Mouse (Mus musculus) limb, embryonic 10.5 days (tissue): Measurements from ENCODE around the gene Cox7a2. TPM values are rescaled to one million over a fixed set of nuclear protein-coding genes. Genes with fewer than 3 reads are reported as not detected.

Experiments
- DNase-seq: peaks from one replicate; pipeline ENCODE4 v3.0.0-alpha.2; 2017; ENCODE audit warnings: low spot score
- H3K27ac ChIP-seq: fragments of 300-500 bp; sonication (generic); 2 replicates; pipeline ENCODE4 v1.5.1; 2016; ENCODE audit warnings: mild to moderate bottlenecking
- H3K27me3 ChIP-seq: fragments of 300-500 bp; sonication (generic); 2 replicates; pipeline ENCODE4 v1.6.1; 2016; ENCODE audit warnings: low read depth, mild to moderate bottlenecking; ENCODE audit not compliant: poor library complexity, severe bottlenecking
- H3K36me3 ChIP-seq: fragments of 300-500 bp; sonication (generic); 2 replicates; pipeline ENCODE4 v1.6.1; 2016; ENCODE audit warnings: mild to moderate bottlenecking, moderate library complexity
- H3K4me1 ChIP-seq: fragments of 300-500 bp; sonication (generic); 2 replicates; pipeline ENCODE4 v1.6.1; 2016
- H3K4me3 ChIP-seq: fragments of 300-500 bp; sonication (generic); 2 replicates; pipeline ENCODE4 v1.5.1; 2016; ENCODE audit warnings: mild to moderate bottlenecking, moderate library complexity
- H3K9me3 ChIP-seq: fragments of 300-500 bp; sonication (generic); replicated peaks from 2 replicates; pipeline ENCODE4 v1.6.1; 2016; ENCODE audit warnings: mild to moderate bottlenecking
- WGBS: fragments of 180-500 bp; shearing (Covaris S2); methylation state at CpG from one replicate; pipeline ENCODE4 v1.1.7; 2016; 5-methylcytosine and 5-hydroxymethylcytosine counted together
- polyA plus RNA-seq: library from polyadenylated mRNA; unstranded; fragments of >200 nt; fragmentation: Nextera tagmentation; extraction: Ambion mirVana; gene quantifications from 2 replicates; pipeline ENCODE4 v1.2.1, GENCODE M21; 2016

Cox7a2 gene
- polyA plus RNA-seq, 1 experiment from 2014 or later: 670 TPM

DNA sequence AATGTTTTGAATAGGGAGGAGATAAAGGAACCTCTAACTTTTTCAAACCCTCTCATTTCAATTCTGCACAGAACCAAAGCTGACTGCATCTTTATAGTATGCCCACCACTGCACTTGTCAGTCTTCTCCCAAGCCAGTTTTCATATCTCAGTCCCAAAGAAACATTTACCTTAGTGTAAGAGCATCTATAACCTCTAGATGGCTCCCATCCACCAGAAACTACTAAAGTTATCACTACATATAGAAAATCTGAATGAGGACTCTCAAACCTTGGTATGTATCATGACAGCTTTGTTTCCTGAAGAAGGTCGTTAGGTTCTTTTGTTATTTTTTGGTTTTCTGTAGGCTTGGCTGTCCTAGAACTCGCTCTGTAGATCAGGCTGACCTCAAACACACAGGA is 19.7 kb upstream of the Cox7a2 start:
- WGBS: 85% methylated on average over 2 of the region's 2 CpGs
- no peaks in the 10 kb centered on the region for H3K27me3 ChIP-seq
- DNase-seq: no peak
- no peak overlapping the region for H3K27ac ChIP-seq
- H3K9me3 ChIP-seq: no peaks in the 10 kb centered on the region
- no peak overlapping the region for H3K4me3 ChIP-seq
- peaks cover 12% of the 10 kb centered on the region for H3K36me3 ChIP-seq
- H3K4me1 ChIP-seq: no peaks in the 10 kb centered on the region

GRCm38 (mm10) chr9:79766991-79767545 is 7.4 kb upstream of the Cox7a2 start:
- Histone ChIP-seq H3K9me3 (no peaks in the 10 kb centered on the region), H3K27ac (no peak overlapping the region), H3K36me3 (peaks cover 11% of the 10 kb centered on the region; the same call in 1 of the 2 replicates), H3K4me1 (no peaks in the 10 kb centered on the region), H3K27me3 (no peaks in the 10 kb centered on the region), H3K4me3 (no peak overlapping the region)
- WGBS: 92% methylated on average over 5 of the region's 5 CpGs
- no peak for DNase-seq

DNA sequence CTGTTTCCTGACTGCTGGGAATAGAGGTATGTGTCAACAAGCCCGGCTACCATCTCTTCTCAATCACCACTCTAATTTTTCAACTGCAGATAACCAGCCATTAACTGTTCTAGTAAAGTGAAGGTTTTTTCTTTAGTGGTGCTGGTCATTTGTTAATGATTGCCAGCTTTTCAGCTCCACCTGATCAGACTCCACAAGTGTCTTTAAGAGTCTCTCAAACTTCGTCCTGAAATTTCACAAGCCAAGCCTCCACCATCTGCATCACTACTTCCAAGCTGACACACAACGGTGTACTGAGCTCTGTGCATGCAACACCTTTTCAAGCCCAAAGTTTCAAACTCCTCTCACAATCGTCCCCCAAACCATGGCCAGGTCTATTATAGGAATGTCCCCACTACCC is 5.7 kb upstream of the Cox7a2 start:
- Histone ChIP-seq H3K4me3 (no peak overlapping the region), H3K36me3 (peaks cover 2% of the 10 kb centered on the region; the same call in 1 of the 2 replicates), H3K4me1 (0 out of 2 replicates have a peak, but pooled peaks cover 2% of the 10 kb centered on the region), H3K9me3 (no peaks in the 10 kb centered on the region), H3K27ac (no peak overlapping the region), H3K27me3 (no peaks in the 10 kb centered on the region)
- WGBS: 87% methylated on average over 4 of the region's 4 CpGs
- DNase-seq: no peak

GRCm38 (mm10) chr9:79762519-79762918 is 2.8 kb upstream of the Cox7a2 start:
- no peak for DNase-seq
- Histone ChIP-seq H3K27me3 (no peaks in the 10 kb centered on the region), H3K9me3 (no peaks in the 10 kb centered on the region), H3K4me1 (peaks cover 10% of the 10 kb centered on the region), H3K27ac (no peak overlapping the region), H3K4me3 (no peak overlapping the region), H3K36me3 (peaks cover 6% of the 10 kb centered on the region)
- 84% methylated on average over 6 of the region's 6 CpGs for WGBS

GRCm38 (mm10) chr9:79760076-79760475 is 398 bp upstream of the Cox7a2 start:
- peak overlapping the region; percentile 94 for H3K27ac ChIP-seq
- WGBS: 12% methylated on average over 14 of the region's 14 CpGs
- peak overlapping the region; percentile 77 for H3K4me3 ChIP-seq
- H3K36me3 ChIP-seq: peaks cover 30% of the 10 kb centered on the region
- H3K9me3 ChIP-seq: no peaks in the 10 kb centered on the region
- peak; percentile 40 for DNase-seq
- H3K27me3 ChIP-seq: no peaks in the 10 kb centered on the region
- H3K4me1 ChIP-seq: peaks cover 10% of the 10 kb centered on the region

- no peak for DNase-seq
- no peaks in the 10 kb centered on the region for H3K9me3 ChIP-seq
- H3K27ac ChIP-seq: no peak overlapping the region
- no peak overlapping the region for H3K4me3 ChIP-seq
- H3K36me3 ChIP-seq: peaks cover 58% of the 10 kb centered on the region
- H3K4me1 ChIP-seq: peaks cover 8% of the 10 kb centered on the region
- H3K27me3 ChIP-seq: no peaks in the 10 kb centered on the region
- 93% methylated on average over 4 of the region's 4 CpGs for WGBS
Observed at GRCm38 (mm10) chr9:79755311-79755710, 4.4 kb downstream of the Cox7a2 start.

GRCm38 (mm10) chr9:79751846-79752245 is 7.8 kb downstream of the Cox7a2 start:
- Histone ChIP-seq H3K4me1 (no peaks in the 10 kb centered on the region), H3K27me3 (no peaks in the 10 kb centered on the region), H3K27ac (no peak overlapping the region), H3K4me3 (no peak overlapping the region), H3K36me3 (peaks cover 46% of the 10 kb centered on the region), H3K9me3 (no peaks in the 10 kb centered on the region)
- no peak for DNase-seq
- 61% methylated on average over 8 of the region's 8 CpGs for WGBS

DNA sequence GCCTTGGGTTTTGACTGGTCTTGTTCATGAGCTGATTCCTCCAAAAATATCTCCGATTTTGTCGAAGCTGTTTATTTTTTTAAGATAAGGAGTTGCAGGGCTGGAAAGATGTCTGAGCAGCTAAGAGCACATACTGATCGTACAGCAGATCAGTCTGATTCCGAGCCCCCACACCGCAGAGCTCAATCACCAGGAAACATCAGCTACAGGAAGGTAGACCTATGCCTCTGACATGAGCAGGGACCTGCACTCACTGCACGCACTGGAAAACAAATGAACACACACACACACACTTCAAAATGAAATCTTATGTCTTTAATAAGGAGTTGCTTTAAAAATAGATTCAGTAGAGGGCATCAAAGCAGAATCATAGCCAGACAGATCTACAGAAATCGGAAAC is 9.0 kb downstream of the Cox7a2 start:
- peaks cover 35% of the 10 kb centered on the region for H3K36me3 ChIP-seq
- no peak for DNase-seq
- WGBS: 89% methylated on average over 7 of the region's 7 CpGs
- no peak overlapping the region for H3K27ac ChIP-seq
- H3K4me3 ChIP-seq: no peak overlapping the region
- H3K4me1 ChIP-seq: no peaks in the 10 kb centered on the region
- no peaks in the 10 kb centered on the region for H3K27me3 ChIP-seq
- no peaks in the 10 kb centered on the region for H3K9me3 ChIP-seq

DNA sequence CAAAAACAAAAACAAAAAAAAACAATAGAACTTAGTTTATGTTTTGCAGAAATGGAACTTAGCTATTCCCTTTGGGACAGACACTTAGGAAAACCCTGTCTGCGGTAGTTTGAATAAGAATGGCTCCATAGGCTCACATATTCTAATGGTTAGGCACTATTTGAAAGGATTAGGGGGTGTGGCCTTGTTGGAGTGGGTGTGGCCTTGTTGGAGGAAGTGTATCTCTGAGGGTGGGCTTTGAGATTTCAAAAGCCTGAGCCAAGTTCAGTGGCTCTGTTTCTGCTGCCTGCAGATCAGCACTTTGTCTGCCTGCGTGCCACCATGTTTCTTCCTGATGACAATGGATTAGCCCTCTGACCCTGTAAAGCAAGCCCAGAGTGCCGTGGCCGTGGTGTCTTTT is 14.6 kb downstream of the Cox7a2 start:
- WGBS: 71% methylated on average over 4 of the region's 4 CpGs
- no peaks in the 10 kb centered on the region for H3K4me1 ChIP-seq
- no peaks in the 10 kb centered on the region for H3K27me3 ChIP-seq
- H3K27ac ChIP-seq: no peak overlapping the region
- H3K36me3 ChIP-seq: no peaks in the 10 kb centered on the region
- DNase-seq: no peak
- H3K4me3 ChIP-seq: no peak overlapping the region
- H3K9me3 ChIP-seq: no peaks in the 10 kb centered on the region

DNA sequence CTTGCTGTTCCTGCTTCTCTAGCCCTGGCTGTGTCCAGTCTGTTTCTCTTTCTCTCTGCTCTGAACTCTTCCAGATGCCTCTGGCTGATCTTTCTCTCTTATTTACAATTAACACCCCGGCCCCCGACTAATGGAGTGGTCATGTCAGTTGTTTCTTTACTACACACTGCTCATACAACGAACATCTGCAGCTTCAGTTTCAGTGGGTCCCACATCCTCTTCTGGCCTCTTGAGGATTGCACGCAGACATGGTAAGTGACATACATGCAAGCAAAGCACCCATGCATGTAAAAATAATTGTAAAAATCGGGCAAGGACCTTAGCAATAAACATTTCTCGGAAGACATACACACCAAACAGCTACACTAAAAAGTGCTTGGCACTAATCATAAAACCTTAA is 24.1 kb downstream of the Cox7a2 start:
- Histone ChIP-seq H3K27me3 (no peaks in the 10 kb centered on the region), H3K4me3 (no peak overlapping the region), H3K27ac (no peak overlapping the region), H3K4me1 (no peaks in the 10 kb centered on the region), H3K9me3 (no peaks in the 10 kb centered on the region), H3K36me3 (no peaks in the 10 kb centered on the region)
- 92% methylated on average over 6 of the region's 6 CpGs for WGBS
- no peak for DNase-seq

DNA sequence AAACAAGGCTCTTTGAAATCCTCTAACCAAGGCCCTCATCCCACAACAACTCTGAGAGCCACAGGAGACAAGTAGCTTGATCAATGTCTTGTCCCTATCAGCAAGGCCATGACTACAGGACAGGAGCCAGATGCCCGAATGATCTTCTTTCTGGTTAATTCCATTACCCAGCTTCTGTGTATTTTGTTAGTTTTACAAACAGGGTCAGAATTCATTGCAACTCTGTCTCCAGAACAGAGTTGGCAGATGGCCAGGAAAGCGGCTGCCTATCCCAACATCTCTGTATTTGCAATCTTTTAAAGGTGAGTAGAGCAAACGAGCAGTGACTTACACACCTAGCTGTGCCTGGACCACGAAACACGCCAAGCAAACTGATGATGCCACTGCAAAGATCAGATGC is 29.4 kb downstream of the Cox7a2 start:
- DNase-seq: no peak
- 91% methylated on average over 5 of the region's 5 CpGs for WGBS
- H3K9me3 ChIP-seq: no peaks in the 10 kb centered on the region
- H3K4me1 ChIP-seq: no peaks in the 10 kb centered on the region
- H3K27ac ChIP-seq: no peak overlapping the region
- H3K27me3 ChIP-seq: no peaks in the 10 kb centered on the region
- H3K36me3 ChIP-seq: no peaks in the 10 kb centered on the region
- no peak overlapping the region for H3K4me3 ChIP-seq

GRCm38 (mm10) chr9:79723090-79723489 is 36.6 kb downstream of the Cox7a2 start:
- Histone ChIP-seq H3K27ac (no peak overlapping the region), H3K9me3 (no peaks in the 10 kb centered on the region), H3K4me1 (peaks cover 29% of the 10 kb centered on the region), H3K36me3 (no peaks in the 10 kb centered on the region), H3K4me3 (no peak overlapping the region), H3K27me3 (peaks cover 37% of the 10 kb centered on the region)
- DNase-seq: no peak
- WGBS: 38% methylated on average over 5 of the region's 5 CpGs

- 13% methylated on average over 9 of the region's 9 CpGs for WGBS
- no peaks in the 10 kb centered on the region for H3K9me3 ChIP-seq
- H3K27ac ChIP-seq: no peak overlapping the region
- peaks cover 44% of the 10 kb centered on the region for H3K4me1 ChIP-seq
- H3K27me3 ChIP-seq: peaks cover 47% of the 10 kb centered on the region
- no peaks in the 10 kb centered on the region for H3K36me3 ChIP-seq
- H3K4me3 ChIP-seq: no peak overlapping the region; the same call in 1 of the 2 replicates
- DNase-seq: peak; percentile 73
Observed at GRCm38 (mm10) chr9:79721056-79721455, 38.6 kb downstream of the Cox7a2 start.

GRCm38 (mm10) chr9:79720143-79720542 is 39.5 kb downstream of the Cox7a2 start:
- WGBS: 24% methylated on average over 9 of the region's 9 CpGs
- Histone ChIP-seq H3K27ac (peak overlapping the region; percentile 87), H3K9me3 (no peaks in the 10 kb centered on the region), H3K4me3 (peak overlapping the region; percentile 63; the same call in 1 of the 2 replicates), H3K4me1 (peaks cover 49% of the 10 kb centered on the region), H3K27me3 (peaks cover 47% of the 10 kb centered on the region), H3K36me3 (no peaks in the 10 kb centered on the region)
- peak; percentile 43 for DNase-seq
